Mouse (Mus musculus): ENCODE data around the gene Tacr2.

Gene Tacr2

DNA sequence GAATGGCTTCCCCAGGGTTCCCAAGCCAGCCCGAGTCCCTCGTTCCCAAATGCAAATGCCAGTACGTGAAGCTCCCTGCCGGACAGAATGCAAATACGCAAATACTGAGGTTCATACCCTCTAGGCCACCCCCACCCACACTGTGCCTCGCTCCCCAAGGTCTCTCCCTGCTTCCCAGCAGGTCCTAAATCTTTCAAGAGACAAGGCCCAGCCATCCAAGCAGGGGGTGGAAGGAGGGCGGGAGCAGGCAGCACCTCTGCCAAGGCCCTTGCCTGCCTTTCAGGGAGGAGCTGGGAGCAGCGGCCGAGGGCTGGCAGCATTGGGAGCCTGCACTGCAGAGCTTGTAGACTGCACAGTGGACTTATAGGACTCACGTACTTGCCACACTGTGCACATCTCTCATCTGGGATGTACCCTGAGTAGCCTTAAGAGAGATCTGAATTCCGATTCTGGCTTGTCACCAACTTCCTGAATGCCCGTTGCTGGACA lies at the start of gene Tacr2:
TSS of gene Tacr2 (plus strand) at position 439 of the 489 bp plus-strand sequence.
- DNase-seq (ENCODE audit: low spot score) = no peak

- DNase-seq (ENCODE audit: low spot score) = no peak
Measured at GRCm38 (mm10) chr10:62202574-62202973, 49.7 kb upstream of the Tacr2 start.

DNA sequence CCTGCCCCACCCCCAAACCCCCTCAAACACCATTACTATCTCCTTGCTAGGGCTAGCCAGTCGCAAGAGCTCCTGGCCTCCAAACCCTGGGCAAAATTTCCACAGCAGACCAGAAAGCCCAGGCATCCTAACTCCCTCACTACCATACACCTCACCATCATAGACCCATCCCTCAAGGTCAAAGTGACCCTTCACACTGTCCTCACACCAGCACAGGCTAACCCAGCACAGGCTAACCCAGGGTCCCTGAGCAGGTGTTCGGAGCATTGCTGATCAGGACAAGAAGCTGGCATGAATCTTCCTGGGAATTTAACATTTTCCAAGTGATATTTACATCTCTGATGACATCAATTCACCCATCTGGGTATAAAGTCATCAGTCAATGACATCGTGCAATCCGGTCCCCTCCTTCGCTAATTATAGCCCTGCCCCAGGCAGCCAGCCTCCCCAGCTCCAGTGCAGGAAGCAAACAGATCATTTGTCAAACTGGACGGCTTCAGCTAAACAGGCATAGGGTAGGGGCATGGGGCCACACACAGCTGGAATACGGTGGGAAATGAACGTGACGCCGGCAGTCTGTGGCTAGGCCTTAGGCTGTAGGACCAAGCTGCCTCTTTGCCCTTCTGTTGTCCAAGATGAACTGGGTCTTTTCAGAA lies 43.9 kb upstream of the Tacr2 start:
- DNase-seq (ENCODE audit: low spot score) = no peak

DNA sequence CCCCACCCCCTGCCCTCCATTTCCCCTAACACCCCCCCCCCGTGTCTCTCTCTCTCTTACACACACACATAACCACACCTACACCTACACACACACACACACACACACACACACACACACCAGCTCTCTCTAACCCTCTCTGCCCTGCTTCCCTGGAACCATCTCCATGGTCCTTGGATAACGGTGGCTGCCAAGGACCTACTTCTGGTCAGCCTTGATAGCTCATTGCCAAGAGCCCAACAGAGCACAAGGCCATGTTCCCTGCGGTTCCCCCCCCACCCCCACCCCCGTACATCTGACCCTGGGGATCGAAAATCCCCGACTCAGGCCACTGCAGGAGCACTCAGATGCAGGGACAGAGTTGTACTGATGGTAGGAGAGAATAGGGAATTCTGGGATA lies 40.9 kb upstream of the Tacr2 start:
- no peak for DNase-seq (ENCODE audit: low spot score)

DNA sequence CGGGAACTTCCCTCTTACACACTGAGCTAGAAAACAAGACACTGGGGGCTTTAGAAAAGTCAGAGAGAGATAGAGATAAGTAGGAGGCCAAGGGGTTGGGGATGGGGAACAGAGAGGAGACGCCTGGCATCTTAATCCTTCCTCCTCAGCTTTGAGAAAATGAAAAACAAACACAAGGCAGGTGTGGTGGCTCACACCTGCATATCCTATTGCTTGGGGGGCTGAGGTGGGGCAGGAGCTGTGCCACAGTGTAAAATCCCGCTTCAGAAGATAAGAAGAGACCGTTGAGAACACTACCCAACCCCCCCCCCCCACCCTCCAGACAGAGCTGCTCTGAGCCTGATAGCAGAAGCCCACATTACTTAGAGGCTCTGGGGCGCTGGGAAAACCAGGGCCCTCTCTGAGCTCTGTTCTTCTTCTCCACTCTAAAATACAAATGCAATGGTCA lies 37.0 kb upstream of the Tacr2 start:
- no peak for DNase-seq (ENCODE audit: low spot score)

DNA sequence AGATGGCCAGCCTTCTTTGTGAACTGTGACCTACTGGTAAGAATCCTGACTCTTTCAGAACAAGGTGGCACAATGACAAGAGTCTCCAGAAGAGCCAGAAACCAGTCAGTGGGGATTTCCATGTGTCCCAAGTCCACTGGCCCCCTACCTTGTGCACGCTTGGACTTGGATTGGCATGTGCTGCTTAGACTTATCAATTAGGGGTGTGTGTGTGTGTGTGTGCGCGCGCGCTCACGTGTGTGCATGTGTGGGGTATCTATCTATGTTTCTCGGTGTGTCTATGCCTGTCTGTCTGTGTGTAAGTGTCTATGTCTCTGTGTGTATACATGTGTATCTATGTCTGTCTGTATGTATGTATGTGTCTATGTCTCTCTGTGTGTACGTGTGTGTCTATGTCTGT lies 36.6 kb upstream of the Tacr2 start:
- DNase-seq (ENCODE audit: low spot score) = peak; percentile 18

- DNase-seq (ENCODE audit: low spot score) = no peak
Measured at GRCm38 (mm10) chr10:62216595-62216994, 35.6 kb upstream of the Tacr2 start.

- DNase-seq (ENCODE audit: low spot score) = no peak
Measured at GRCm38 (mm10) chr10:62217196-62217595, 35.0 kb upstream of the Tacr2 start.

GRCm38 (mm10) chr10:62218044-62218788 lies 34.0 kb upstream of the Tacr2 start:
- DNase-seq (ENCODE audit: low spot score) = no peak

- no peak for DNase-seq (ENCODE audit: low spot score)
Measured at GRCm38 (mm10) chr10:62218789-62219172, 33.5 kb upstream of the Tacr2 start.

GRCm38 (mm10) chr10:62220732-62221514 lies 31.3 kb upstream of the Tacr2 start:
- DNase-seq (ENCODE audit: low spot score) = no peak

DNA sequence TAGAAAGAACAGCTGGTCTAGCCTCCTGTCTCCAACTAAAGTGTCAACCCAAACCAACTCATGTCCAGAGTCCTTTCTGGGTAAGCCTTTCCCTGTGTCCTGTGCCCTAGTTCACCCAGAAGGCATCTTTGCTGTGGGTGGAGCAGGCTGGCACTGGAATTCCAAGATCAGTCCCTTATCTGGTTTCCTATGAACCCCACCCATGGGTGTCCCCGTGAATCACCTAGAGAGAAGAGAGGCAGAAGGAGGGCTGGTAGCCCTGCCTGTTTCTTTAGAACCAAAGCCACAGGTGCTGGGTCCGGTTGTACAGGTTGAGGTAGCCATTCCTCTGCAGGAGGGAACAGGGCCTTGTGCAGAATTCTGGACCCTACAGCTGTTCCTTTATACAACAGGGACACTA lies 30.6 kb upstream of the Tacr2 start:
- no peak for DNase-seq (ENCODE audit: low spot score)

DNA sequence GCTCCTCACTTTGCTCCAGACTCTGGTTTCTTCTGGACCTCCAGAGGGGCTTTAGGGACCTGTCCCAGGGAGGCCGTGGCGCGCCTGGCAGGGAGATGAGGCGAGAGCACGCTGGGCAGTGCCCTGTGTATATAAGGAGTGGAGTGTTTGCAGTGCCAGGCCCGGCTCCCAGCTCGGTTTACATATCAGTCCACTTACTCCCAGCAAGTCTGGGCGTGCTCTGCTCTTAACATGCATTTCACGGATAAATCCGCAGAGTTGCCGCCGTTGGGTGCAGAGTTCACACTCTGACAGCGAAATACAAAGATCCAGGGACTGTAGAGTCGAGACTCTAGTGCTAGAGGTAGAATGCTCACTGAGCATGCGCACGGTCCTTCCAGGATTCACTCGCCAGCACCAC lies 29.5 kb upstream of the Tacr2 start:
- no peak for DNase-seq (ENCODE audit: low spot score)

GRCm38 (mm10) chr10:62224231-62224630 lies 28.0 kb upstream of the Tacr2 start:
- DNase-seq (ENCODE audit: low spot score) = no peak

GRCm38 (mm10) chr10:62225839-62226238 lies 26.4 kb upstream of the Tacr2 start:
- DNase-seq (ENCODE audit: low spot score) = no peak

- no peak for DNase-seq (ENCODE audit: low spot score)
Measured at GRCm38 (mm10) chr10:62228126-62228525, 24.1 kb upstream of the Tacr2 start.

GRCm38 (mm10) chr10:62230708-62231394 lies 21.4 kb upstream of the Tacr2 start, which contains the start of gene Tspan15:
Tspan15 (minus strand) TSS chr10:62231251.
- no peak for DNase-seq (ENCODE audit: low spot score)

DNA sequence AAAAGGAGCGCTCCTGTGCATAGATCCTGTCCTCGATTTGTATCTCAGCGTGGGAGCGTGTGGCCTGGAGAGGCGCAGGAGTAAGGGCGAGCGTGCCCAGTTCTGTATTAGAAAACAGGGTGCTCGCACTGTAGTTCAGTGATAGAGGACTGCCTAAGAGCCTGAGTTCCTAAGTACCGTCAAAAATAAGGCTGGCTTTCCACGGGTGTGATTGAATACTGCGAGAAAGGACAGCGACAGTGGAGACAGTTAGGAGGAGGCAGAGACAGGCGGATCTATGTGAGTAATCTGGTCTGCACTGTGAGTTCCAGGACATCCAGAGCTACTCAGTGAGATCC lies 20.9 kb upstream of the Tacr2 start:
- no peak for DNase-seq (ENCODE audit: low spot score)

DNA sequence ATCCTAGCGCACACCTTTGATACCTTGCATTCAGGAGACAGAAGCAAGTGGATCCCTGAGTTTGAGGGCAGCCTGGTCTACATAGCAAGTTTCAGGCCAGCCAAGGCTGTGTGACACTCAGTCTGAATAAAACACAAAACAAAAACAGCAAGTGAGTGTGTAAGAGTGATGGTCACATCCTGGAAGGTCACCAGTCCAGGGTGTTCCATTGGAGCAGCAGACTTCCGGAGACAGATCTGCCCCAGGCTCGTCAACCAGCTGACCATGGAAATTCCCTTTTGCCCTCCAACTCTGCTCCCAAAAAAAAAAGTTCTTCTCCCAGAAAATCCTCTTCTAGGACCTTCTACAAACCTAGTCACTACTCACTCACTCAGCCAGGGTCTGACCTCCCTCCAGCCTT lies 20.4 kb upstream of the Tacr2 start:
- no peak for DNase-seq (ENCODE audit: low spot score)

- DNase-seq (ENCODE audit: low spot score) = no peak
Measured at GRCm38 (mm10) chr10:62236165-62236564, 16.1 kb upstream of the Tacr2 start.

- DNase-seq (ENCODE audit: low spot score) = no peak
Measured at GRCm38 (mm10) chr10:62237205-62237604, 15.0 kb upstream of the Tacr2 start.

- no peak for DNase-seq (ENCODE audit: low spot score)
Measured at GRCm38 (mm10) chr10:62238688-62239087, 13.6 kb upstream of the Tacr2 start.
